In the genomic region with DNA sequence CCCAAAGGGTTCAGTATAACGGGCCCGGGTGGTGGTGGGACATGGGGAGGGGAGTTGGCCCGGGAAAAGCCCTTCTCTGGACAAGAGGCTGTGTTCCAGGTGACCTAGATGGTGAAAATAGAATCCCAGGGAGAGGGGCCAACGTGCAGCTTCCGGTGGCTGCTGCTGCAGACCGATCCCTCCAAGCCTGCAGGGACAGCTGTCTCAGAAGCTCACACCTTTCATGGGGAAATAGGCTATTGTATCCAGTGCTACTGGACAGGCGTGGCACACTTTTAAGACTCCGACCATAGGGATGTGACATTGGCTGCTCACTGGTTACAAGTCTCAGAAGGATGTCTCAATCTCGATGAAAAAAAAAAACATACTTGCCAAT, we compare ENCODE assay signal across 7 mouse cellular contexts. TPM values are rescaled to one million over a fixed set of nuclear protein-coding genes. Genes with fewer than 3 reads are reported as not detected.
DNase-seq lines count a peak whose midpoint lies in the region; ATAC-seq and TF ChIP-seq lines count a peak whose summit lies in the region.

No protein-coding gene starts in this region.

- peak overlapping the region; percentile 90 for H3K4me2 ChIP-seq in lung, embryonic 16.5 days (ENCODE audit: low read depth, low read length)
- H3K4me2 ChIP-seq in forebrain, embryonic 16.5 days (ENCODE audit: low read length): peak overlapping the region; percentile 90
- H3K4me2 ChIP-seq in intestine, postnatal 0 days (replicated peaks; ENCODE audit: low read depth): peak overlapping the region; percentile 87
- peak overlapping the region; percentile 94 for H3K4me2 ChIP-seq in stomach, embryonic 14.5 days (replicated peaks; ENCODE audit: low read depth, low read length)

- H3K27me3 ChIP-seq in lung, embryonic 16.5 days (ENCODE audit: control insufficient read depth, insufficient read depth, low read depth, low read length): no peaks in the 10 kb centered on the region
- H3K27me3 ChIP-seq in forebrain, embryonic 16.5 days (replicated peaks; ENCODE audit: control insufficient read depth, insufficient read depth, low read length): no peaks in the 10 kb centered on the region
- no peaks in the 10 kb centered on the region for H3K27me3 ChIP-seq in intestine, postnatal 0 days (replicated peaks; ENCODE audit: control insufficient read depth, insufficient read depth, low read length)
- no peaks in the 10 kb centered on the region for H3K27me3 ChIP-seq in stomach, embryonic 14.5 days (ENCODE audit: control insufficient read depth, insufficient read depth, low read length)

- H3K9me3 ChIP-seq in lung, embryonic 16.5 days (ENCODE audit: control insufficient read depth, low read length): no peaks in the 10 kb centered on the region
- no peaks in the 10 kb centered on the region for H3K9me3 ChIP-seq in forebrain, embryonic 16.5 days (ENCODE audit: control insufficient read depth, low read length)
- no peaks in the 10 kb centered on the region for H3K9me3 ChIP-seq in intestine, postnatal 0 days (ENCODE audit: control insufficient read depth)
- H3K9me3 ChIP-seq in stomach, embryonic 14.5 days (ENCODE audit: control insufficient read depth, low read depth, low read length): no peaks in the 10 kb centered on the region

- H3K4me3 ChIP-seq in lung, embryonic 16.5 days (ENCODE audit: low read length): peak overlapping the region; percentile 58
- peak overlapping the region; percentile 54 for H3K4me3 ChIP-seq in forebrain, embryonic 16.5 days (replicated peaks; ENCODE audit: low read length)
- no peak overlapping the region; the same call in 1 of the 2 replicates for H3K4me3 ChIP-seq in intestine, postnatal 0 days (ENCODE audit: low read depth, low read length)
- peak overlapping the region; percentile 52 for H3K4me3 ChIP-seq in stomach, embryonic 14.5 days (ENCODE audit: low read depth, low read length)

- 16% methylated on average over 9 of the region's 9 CpGs for WGBS in lung, embryonic 16.5 days
- WGBS in forebrain, embryonic 16.5 days: 27% methylated on average over 9 of the region's 9 CpGs
- 25% methylated on average over 9 of the region's 9 CpGs for WGBS in intestine, postnatal 0 days
- WGBS in stomach, embryonic 14.5 days: 19% methylated on average over 9 of the region's 9 CpGs

- no peaks in the 10 kb centered on the region for H3K36me3 ChIP-seq in lung, embryonic 16.5 days (ENCODE audit: control insufficient read depth, insufficient read depth, low read length)
- H3K36me3 ChIP-seq in forebrain, embryonic 16.5 days (ENCODE audit: control insufficient read depth, insufficient read depth): no peaks in the 10 kb centered on the region
- H3K36me3 ChIP-seq in intestine, postnatal 0 days (ENCODE audit: control insufficient read depth, insufficient read depth): no peaks in the 10 kb centered on the region
- H3K36me3 ChIP-seq in stomach, embryonic 14.5 days (ENCODE audit: control insufficient read depth, insufficient read depth, low read length): no peaks in the 10 kb centered on the region

- H3K27ac ChIP-seq in lung, embryonic 16.5 days (ENCODE audit: low read length): peak overlapping the region; percentile 68
- H3K27ac ChIP-seq in forebrain, embryonic 16.5 days (ENCODE audit: low read length): no peak overlapping the region
- no peak overlapping the region for H3K27ac ChIP-seq in intestine, postnatal 0 days (ENCODE audit: low read depth, low read length)
- no peak overlapping the region for H3K27ac ChIP-seq in stomach, embryonic 14.5 days (ENCODE audit: low read length)

- peak; percentile 79 for ATAC-seq in lung, embryonic 16.5 days (ENCODE audit: low read depth)
- peak; percentile 20; the same call in 1 of the 2 replicates for ATAC-seq in forebrain, embryonic 16.5 days
- no peak for ATAC-seq in intestine, postnatal 0 days
- ATAC-seq in stomach, embryonic 14.5 days (ENCODE audit: insufficient number of reproducible peaks, insufficient read depth, low FRiP score, low read depth): no peak

- DNase-seq in lung, postnatal 36 days: no peak
- DNase-seq in gastrocnemius, postnatal 4 days (ENCODE audit: low spot score in 2 of 2): no peak
- DNase-seq in gastrocnemius, adult 8-10 months (ENCODE audit: low spot score in 2 of 2): no peak

- peaks cover 22% of the 10 kb centered on the region for H3K4me1 ChIP-seq in lung, embryonic 16.5 days (replicated peaks; ENCODE audit: control insufficient read depth, insufficient read depth, low read length)
- peaks cover 11% of the 10 kb centered on the region for H3K4me1 ChIP-seq in forebrain, embryonic 16.5 days (replicated peaks; ENCODE audit: control insufficient read depth, insufficient read depth, low read length)
- H3K4me1 ChIP-seq in intestine, postnatal 0 days (replicated peaks; ENCODE audit: control insufficient read depth, insufficient read depth, low read length): peaks cover 3% of the 10 kb centered on the region; the same call in 1 of the 2 replicates
- H3K4me1 ChIP-seq in stomach, embryonic 14.5 days (ENCODE audit: control insufficient read depth, insufficient read depth, low read length): peaks cover 12% of the 10 kb centered on the region; the same call in 1 of the 2 replicates

- peak overlapping the region; percentile 73 for H3K9ac ChIP-seq in lung, embryonic 16.5 days (ENCODE audit: low read length)
- no peak overlapping the region for H3K9ac ChIP-seq in forebrain, embryonic 16.5 days (replicated peaks; ENCODE audit: low read depth, low read length)
- H3K9ac ChIP-seq in intestine, postnatal 0 days (ENCODE audit: low read depth, low read length): no peak overlapping the region
- 0 out of 2 replicates have a peak overlapping the region, but pooled peaks have one; percentile 61 for H3K9ac ChIP-seq in stomach, embryonic 14.5 days (replicated peaks; ENCODE audit: low read depth, low read length)

- no peak for TF ChIP-seq CTCF in intestine, postnatal 0 days (IDR thresholded peaks at IDR 0.05; ENCODE audit: low read depth)

RNA-seq across cellular contexts. Expression of a gene that starts 0.5 kb away (rescaled TPM):
- 0.40 and 0.58 TPM in 2 replicates for polyA plus RNA-seq in lung, embryonic 16.5 days (2015; fragmentation: Nextera tagmentation; extraction: Ambion mirVana)
- polyA plus RNA-seq in forebrain, embryonic 16.5 days (2015; fragmentation: Nextera tagmentation; extraction: Ambion mirVana): 0.20 TPM in 1 of 2 replicates, not detected in the other
- polyA plus RNA-seq in intestine, postnatal 0 days (2015; fragmentation: Nextera tagmentation; extraction: Ambion mirVana): 0.09 and 0.16 TPM in 2 replicates
- polyA plus RNA-seq in stomach, embryonic 14.5 days (2014; fragmentation: Nextera tagmentation; extraction: Ambion mirVana): 0.27 and 0.88 TPM in 2 replicates
- under 1 TPM in 1 of 2 experiments, not detected in 1; 0.41 TPM for total RNA-seq in gastrocnemius, postnatal 4 days (2021)
- not detected for total RNA-seq in gastrocnemius, adult 8-10 months (2022)

Comparison
In these comparisons a context has a peak if more than half of its experiments do, and no peak if none do; other contexts are left out.
1. ATAC-seq: peak in lung, embryonic 16.5 days (single experiment) and forebrain, embryonic 16.5 days (single experiment); none in intestine, postnatal 0 days (single experiment) and stomach, embryonic 14.5 days (single experiment).
2. H3K9ac ChIP-seq: peak in lung, embryonic 16.5 days (single experiment) and stomach, embryonic 14.5 days (single experiment); none in forebrain, embryonic 16.5 days (single experiment) and intestine, postnatal 0 days (single experiment).
3. Peak in every context shown above with its lines, with median percentiles within 50 percentile points of each other: H3K4me2 ChIP-seq.